Mouse (Mus musculus) cerebellum, adult 2 months (tissue): Measurements from ENCODE around the gene Ppm1h.
A peak's percentile ranks its signal among the peaks of the same experiment; 100 is the strongest.

ENCODE experiments used
- CTCF ChIP-seq: fragments of 200-500 bp; IDR thresholded peaks from 2 replicates; pipeline ENCODE4 v1.5.1; 2011; ENCODE audit warnings: low read depth, mild to moderate bottlenecking, control low read depth, low read length, moderate library complexity, borderline replicate concordance; ENCODE audit not compliant: insufficient read depth
- POLR2A ChIP-seq: fragments of 200-500 bp; IDR thresholded peaks from 2 replicates; pipeline ENCODE4 v1.6.1; 2011; ENCODE audit warnings: low read length, control low read depth, borderline replicate concordance; ENCODE audit not compliant: insufficient read depth

DNA sequence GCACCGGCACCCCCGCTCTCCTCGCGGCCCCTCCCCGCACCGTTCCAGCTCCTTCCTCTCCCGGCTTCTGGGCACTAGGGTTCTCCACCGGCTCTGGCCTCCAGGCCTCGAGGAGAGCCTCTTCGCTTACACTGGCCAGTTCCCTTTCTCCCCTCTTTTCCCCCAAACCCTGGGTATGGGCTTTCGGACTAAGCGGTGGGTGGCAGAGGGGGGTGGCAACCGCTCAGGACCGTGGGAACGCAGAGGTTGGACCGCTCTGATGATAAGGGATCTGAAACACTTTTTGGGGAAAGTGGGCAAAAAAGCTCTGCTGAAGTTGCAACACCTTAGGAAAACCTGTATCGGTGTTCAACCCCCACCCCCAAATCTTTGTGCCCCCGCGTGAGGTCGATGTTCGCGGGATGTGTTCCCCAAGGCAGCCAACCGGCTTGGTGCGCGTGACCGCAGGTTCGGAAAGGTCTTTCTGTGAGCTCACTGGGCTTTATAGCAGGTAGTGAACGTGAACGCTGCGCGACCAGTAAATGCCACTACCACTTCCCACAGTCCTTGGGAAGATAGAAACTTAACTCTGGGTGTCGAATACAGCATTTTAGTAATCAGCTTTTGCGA lies 979 bp downstream of the Ppm1h start:
- TF ChIP-seq CTCF = no peak
- 0 out of 2 replicates have a peak, but pooled peaks have one; percentile 3 for TF ChIP-seq POLR2A
